Mouse (Mus musculus) neural tube, embryonic 14.5 days (tissue): ENCODE results near the gene Ptges. TPM values are rescaled to one million over a fixed set of nuclear protein-coding genes. Genes with fewer than 3 reads are reported as not detected.

Experiments used
- ATAC-seq: fragments of 200-750 bp; cut with Nextera tagmentation; 2 replicates; pipeline ENCODE4 v1.8.0; 2017; ENCODE audit warnings: low read depth, mild to moderate bottlenecking, moderate TSS enrichment, moderate library complexity
- H3K27ac ChIP-seq: fragments of 300-500 bp; sonication (generic); 2 replicates; pipeline ENCODE4 v1.5.1; 2014; ENCODE audit warnings: low read depth, mild to moderate bottlenecking, control low read depth, low read length, moderate library complexity, mixed read lengths
- H3K27me3 ChIP-seq: fragments of 300-500 bp; sonication (generic); 2 replicates; pipeline ENCODE4 v1.6.1; 2014; ENCODE audit warnings: low read length; ENCODE audit not compliant: control insufficient read depth, insufficient read depth
- H3K36me3 ChIP-seq: fragments of 300-500 bp; sonication (generic); 2 replicates; pipeline ENCODE4 v1.6.1; 2014; ENCODE audit warnings: low read length, mixed read lengths; ENCODE audit not compliant: control insufficient read depth, insufficient read depth
- H3K4me1 ChIP-seq: fragments of 300-500 bp; sonication (generic); 2 replicates; pipeline ENCODE4 v1.6.1; 2014; ENCODE audit warnings: low read length; ENCODE audit not compliant: control insufficient read depth, insufficient read depth
- H3K4me2 ChIP-seq: fragments of 300-500 bp; sonication (generic); 2 replicates; pipeline ENCODE4 v1.6.1; 2014; ENCODE audit warnings: mild to moderate bottlenecking, low read depth, low read length, control low read depth
- H3K4me3 ChIP-seq: fragments of 300-500 bp; sonication (generic); 2 replicates; pipeline ENCODE4 v1.5.1; 2014; ENCODE audit warnings: low read depth, low read length, control low read depth, mixed read lengths
- H3K9ac ChIP-seq: fragments of 300-500 bp; sonication (generic); replicated peaks from 2 replicates; pipeline ENCODE4 v1.6.1; 2014; ENCODE audit warnings: low read depth, mild to moderate bottlenecking, control low read depth, low read length, mixed read lengths
- H3K9me3 ChIP-seq: fragments of 300-500 bp; sonication (generic); 2 replicates; pipeline ENCODE4 v1.6.1; 2016; ENCODE audit warnings: low read length; ENCODE audit not compliant: control insufficient read depth
- WGBS: fragments of 180-500 bp; shearing (Covaris S2); extraction: QIAGEN DNeasy Blood & Tissue Kit; methylation state at CpG from one replicate; pipeline ENCODE4 v1.1.7; 2014; 5-methylcytosine and 5-hydroxymethylcytosine counted together
- polyA plus RNA-seq: library from polyadenylated mRNA; unstranded; fragments of >200 nt; fragmentation: Nextera tagmentation; extraction: Ambion mirVana; gene quantifications from 2 replicates; pipeline ENCODE4 v1.2.1, GENCODE M21; 2014

The Ptges gene
- polyA plus RNA-seq, 1 experiment from 2014 or later, result 1.6 TPM

DNA sequence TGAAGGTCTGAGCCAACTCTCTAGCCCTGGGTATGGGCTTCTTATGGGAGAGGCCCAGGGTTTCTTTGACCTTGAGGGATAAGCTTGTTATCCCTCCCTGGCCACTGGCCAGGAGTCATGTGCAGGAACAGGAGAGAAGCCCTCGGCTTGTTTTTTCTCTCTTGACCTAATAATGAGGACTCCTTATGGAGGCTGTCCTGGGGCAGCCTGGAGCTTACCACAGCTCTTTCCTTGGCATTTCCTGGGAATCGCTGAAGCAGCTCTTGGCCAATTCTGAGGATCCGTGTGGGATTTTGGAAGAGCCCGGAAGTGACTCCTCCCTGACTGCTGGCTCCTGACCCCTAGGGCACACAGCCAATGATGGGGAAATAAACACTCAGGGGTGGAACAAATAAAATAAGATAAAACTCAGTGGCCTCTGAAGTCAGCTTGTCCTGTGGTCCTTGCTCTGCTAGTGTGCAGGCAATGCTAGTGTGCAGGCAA is 17.3 kb downstream of the Ptges start:
- H3K4me1 ChIP-seq, result no peaks in the 10 kb centered on the region
- no peaks in the 10 kb centered on the region for H3K27me3 ChIP-seq
- H3K27ac ChIP-seq, result no peak overlapping the region
- H3K36me3 ChIP-seq, result no peaks in the 10 kb centered on the region
- H3K4me3 ChIP-seq, result no peak overlapping the region
- ATAC-seq, result no peak
- no peak overlapping the region for H3K4me2 ChIP-seq
- no peak overlapping the region for H3K9ac ChIP-seq
- H3K9me3 ChIP-seq, result no peaks in the 10 kb centered on the region
- WGBS, result 69% methylated on average over 4 of the region's 4 CpGs

DNA sequence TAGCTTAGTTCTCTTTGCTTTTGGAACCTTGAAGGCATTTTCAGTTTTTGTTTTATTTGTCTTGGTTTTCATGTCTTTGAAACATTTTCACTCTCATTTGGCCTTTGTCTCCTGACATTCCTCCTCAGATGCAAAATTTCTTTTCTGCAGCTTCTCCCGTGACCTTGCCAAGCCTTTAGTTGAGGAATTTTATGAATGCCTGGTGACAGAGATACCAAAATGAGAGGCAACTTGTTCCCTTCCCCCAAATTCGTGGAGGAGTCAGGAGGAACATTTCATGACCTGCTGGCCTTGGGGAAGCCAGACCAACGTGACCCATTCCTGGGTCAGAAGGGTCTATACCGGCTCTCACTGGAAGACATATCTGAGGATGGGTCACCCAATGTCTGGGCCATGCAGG is 23.0 kb downstream of the Ptges start:
- 79% methylated on average over 4 of the region's 4 CpGs for WGBS
- no peak for ATAC-seq

DNA sequence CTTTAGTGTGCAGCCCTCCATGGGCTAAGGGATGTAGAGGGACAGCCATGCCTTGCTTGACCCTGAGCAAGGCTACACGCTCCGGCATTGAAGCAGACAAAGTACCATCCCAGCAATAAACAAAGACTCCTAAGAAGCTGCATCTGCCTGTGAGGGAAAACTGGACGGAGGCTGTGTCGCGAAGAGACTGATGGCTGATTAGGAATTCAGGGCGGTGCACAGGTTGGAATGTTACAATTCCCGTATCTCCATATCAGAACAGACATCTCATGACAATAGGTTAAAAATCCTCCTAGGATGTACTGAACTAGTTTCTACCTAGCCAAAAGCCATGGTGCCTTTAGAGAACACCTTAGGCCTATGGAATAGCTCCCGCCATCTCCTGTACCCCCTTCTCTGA is 23.8 kb downstream of the Ptges start:
- 70% methylated on average over 8 of the region's 8 CpGs for WGBS
- H3K27ac ChIP-seq, result no peak overlapping the region
- no peak for ATAC-seq

More for the DNA sequence above, 23.0 kb downstream of the Ptges start:
- Histone ChIP-seq H3K4me1 (peaks cover 7% of the 10 kb centered on the region; the same call in 1 of the 2 replicates), H3K4me3 (no peak overlapping the region), H3K9me3 (no peaks in the 10 kb centered on the region), H3K4me2 (no peak overlapping the region), H3K27ac (no peak overlapping the region), H3K36me3 (no peaks in the 10 kb centered on the region), H3K9ac (no peak overlapping the region), H3K27me3 (0 out of 2 replicates have a peak, but pooled peaks cover 4% of the 10 kb centered on the region)

DNA sequence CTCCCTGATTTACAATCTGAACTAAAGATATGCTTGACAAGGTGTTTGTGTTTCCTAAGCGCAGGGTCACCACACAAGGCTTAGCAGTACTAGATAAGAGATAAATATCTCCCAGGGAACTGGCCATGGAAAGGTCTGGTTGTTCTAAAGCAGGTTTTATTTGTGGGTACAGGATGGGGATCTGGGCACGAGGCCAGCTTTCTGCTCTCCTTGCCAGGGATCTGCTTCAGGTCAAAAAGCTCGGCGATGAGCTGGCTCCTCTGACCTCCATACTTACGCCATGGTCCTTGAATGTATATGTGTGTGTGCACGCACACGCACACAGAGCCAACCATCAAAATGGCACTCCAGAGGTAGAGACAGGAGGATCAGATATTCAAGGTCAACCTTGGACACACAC is 24.7 kb downstream of the Ptges start:
- WGBS, result 86% methylated on average over 7 of the region's 7 CpGs
- no peak overlapping the region for H3K9ac ChIP-seq
- no peak overlapping the region for H3K4me3 ChIP-seq
- H3K9me3 ChIP-seq, result no peaks in the 10 kb centered on the region
- 0 out of 2 replicates have a peak, but pooled peaks cover 4% of the 10 kb centered on the region for H3K27me3 ChIP-seq
- peaks cover 7% of the 10 kb centered on the region; the same call in 1 of the 2 replicates for H3K4me1 ChIP-seq
- H3K36me3 ChIP-seq, result no peaks in the 10 kb centered on the region
- no peak overlapping the region for H3K4me2 ChIP-seq
- ATAC-seq, result no peak
- H3K27ac ChIP-seq, result no peak overlapping the region

More for the DNA sequence above, 23.8 kb downstream of the Ptges start:
- Histone ChIP-seq H3K4me1 (peaks cover 7% of the 10 kb centered on the region; the same call in 1 of the 2 replicates), H3K36me3 (no peaks in the 10 kb centered on the region), H3K4me2 (no peak overlapping the region), H3K9ac (no peak overlapping the region), H3K4me3 (no peak overlapping the region), H3K9me3 (no peaks in the 10 kb centered on the region), H3K27me3 (0 out of 2 replicates have a peak, but pooled peaks cover 4% of the 10 kb centered on the region)

DNA sequence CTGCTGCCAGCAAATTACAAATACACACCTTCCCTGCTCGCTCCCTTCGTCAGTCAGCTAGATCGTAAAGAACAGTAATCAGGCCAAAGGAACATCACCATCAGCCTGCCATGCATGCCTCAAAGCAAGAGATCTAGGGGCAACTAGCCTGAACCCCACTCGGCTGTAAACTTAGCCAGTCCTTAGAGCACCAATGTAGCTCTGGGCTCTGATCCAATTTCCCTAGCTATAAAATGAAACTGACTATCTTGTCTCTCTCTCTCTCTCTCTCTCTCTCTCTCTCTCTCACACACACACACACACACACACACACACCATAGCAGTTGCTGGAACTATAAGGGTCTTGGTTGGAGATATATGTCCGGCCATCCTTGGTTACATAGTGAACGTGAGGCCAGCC is 25.4 kb downstream of the Ptges start:
- Histone ChIP-seq H3K9ac (no peak overlapping the region), H3K36me3 (no peaks in the 10 kb centered on the region), H3K9me3 (no peaks in the 10 kb centered on the region), H3K4me1 (peaks cover 7% of the 10 kb centered on the region; the same call in 1 of the 2 replicates), H3K4me3 (no peak overlapping the region), H3K4me2 (no peak overlapping the region), H3K27ac (no peak overlapping the region), H3K27me3 (0 out of 2 replicates have a peak, but pooled peaks cover 4% of the 10 kb centered on the region)
- no peak for ATAC-seq
- 74% methylated on average over 6 of the region's 6 CpGs for WGBS

DNA sequence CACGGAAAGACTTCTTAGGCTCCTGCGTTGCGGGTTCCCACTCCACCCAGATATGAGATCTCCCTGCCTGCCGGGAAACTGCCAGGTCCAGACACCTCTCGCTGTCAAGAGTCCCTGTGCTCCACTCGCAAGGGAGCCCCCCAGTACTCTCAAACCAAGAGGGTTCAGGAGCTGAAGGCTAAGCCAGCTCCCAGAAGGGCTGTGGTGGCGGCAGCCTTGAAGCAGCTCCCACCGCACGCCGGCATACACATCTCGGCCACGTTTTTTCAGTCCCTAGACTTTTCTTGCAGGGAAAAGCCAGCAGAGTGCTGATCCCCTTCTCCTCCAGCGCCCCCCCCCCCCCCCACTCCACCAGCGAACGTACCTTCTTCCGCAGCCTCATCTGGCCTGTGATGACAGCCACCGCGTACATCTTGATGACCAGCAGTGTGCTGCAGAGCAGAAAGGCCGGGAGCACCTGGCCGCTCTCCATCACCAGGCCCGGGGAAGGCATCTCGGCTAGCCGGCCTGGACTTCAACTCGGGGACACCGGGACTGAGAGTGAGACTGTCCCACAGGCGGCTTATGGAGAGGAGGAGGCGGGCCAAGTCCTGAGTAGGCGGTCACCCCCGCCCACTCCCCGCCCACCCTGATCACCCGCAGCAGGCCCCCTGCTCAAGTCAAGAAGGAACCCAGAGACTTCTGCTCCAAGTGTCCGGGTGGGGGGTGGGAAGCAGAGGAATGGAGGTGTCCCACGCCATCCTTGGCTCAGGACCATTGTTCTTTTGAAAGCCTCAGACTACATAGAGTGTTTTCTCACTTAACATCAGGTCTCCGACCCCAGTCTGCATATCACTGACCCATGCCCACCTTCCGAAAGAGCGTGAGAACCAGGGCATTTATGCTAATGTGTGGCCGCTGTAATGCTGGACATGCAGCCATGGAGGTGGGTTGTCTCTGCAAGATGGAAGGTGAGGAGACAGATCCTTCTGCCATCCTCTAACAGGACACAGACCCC is 26.6 kb downstream of the Ptges start:
- peak; percentile 31; the same call in 1 of the 2 replicates for ATAC-seq
- no peak overlapping the region for H3K27ac ChIP-seq
- H3K4me1 ChIP-seq, result peaks cover 7% of the 10 kb centered on the region; the same call in 1 of the 2 replicates
- peak overlapping the region; percentile 22 for H3K4me3 ChIP-seq
- peak overlapping the region; percentile 46 for H3K4me2 ChIP-seq
- H3K9me3 ChIP-seq, result no peaks in the 10 kb centered on the region
- WGBS, result 11% methylated on average over 36 of the region's 37 CpGs
- H3K27me3 ChIP-seq, result 0 out of 2 replicates have a peak, but pooled peaks cover 4% of the 10 kb centered on the region
- no peaks in the 10 kb centered on the region for H3K36me3 ChIP-seq
- H3K9ac ChIP-seq, result 0 out of 2 replicates have a peak overlapping the region, but pooled peaks have one; percentile 34

DNA sequence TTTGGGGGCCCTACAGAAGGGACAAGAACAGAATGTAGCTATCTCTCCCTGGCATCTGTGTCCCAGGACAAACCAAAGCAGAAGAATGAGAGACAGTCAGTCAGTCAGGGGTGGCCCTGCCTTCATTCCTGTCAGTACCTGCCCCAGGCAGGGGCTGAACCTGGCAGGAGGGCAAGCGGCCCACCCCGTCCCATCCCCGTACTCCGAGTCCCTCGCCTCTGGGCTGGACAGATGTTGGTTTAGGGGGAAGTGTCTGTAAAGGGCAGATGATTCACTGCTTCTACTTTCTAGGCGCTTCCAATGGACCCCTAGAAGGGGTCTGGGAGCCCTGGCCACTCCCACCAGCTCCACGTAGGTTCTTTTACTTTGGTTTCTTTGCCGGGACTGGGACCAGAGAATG is 27.4 kb downstream of the Ptges start:
- Histone ChIP-seq H3K4me1 (peaks cover 7% of the 10 kb centered on the region; the same call in 1 of the 2 replicates), H3K27ac (no peak overlapping the region), H3K9me3 (no peaks in the 10 kb centered on the region), H3K4me3 (peak overlapping the region; percentile 22; the same call in 1 of the 2 replicates), H3K27me3 (0 out of 2 replicates have a peak, but pooled peaks cover 4% of the 10 kb centered on the region), H3K4me2 (peak overlapping the region; percentile 46), H3K9ac (0 out of 2 replicates have a peak overlapping the region, but pooled peaks have one; percentile 21), H3K36me3 (no peaks in the 10 kb centered on the region)
- no peak for ATAC-seq
- WGBS, result 35% methylated on average over 8 of the region's 8 CpGs

DNA sequence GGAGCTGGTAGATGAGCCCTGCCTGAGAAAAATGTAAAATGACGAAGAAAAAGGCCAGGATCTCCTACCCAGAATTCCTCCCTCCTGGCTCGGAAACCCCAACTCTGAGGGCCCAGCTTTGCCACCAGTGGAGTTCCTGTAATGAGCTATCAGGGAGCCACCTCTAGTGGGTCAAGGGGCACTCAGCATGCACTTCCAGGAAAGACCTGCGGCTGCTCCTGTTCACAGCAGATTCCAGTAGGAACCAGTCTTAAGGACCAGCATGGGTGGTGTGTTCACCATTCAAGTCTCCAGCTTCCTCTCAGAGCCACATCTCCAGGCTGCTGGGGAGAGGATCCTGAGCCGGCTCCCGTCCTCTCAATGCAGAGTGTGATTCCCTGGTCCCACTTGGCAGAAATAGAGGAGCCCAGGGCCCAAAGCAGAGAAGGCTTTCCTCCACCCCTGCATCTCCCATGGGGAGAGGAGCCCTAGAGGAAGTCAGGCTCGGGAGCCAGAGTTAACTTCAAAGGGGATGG is 28.0 kb downstream of the Ptges start:
- Histone ChIP-seq H3K4me3 (no peak overlapping the region), H3K27me3 (0 out of 2 replicates have a peak, but pooled peaks cover 4% of the 10 kb centered on the region), H3K9me3 (no peaks in the 10 kb centered on the region), H3K4me1 (peaks cover 7% of the 10 kb centered on the region; the same call in 1 of the 2 replicates), H3K36me3 (no peaks in the 10 kb centered on the region), H3K4me2 (no peak overlapping the region), H3K27ac (no peak overlapping the region), H3K9ac (no peak overlapping the region)
- no peak for ATAC-seq
- WGBS, result 62% methylated on average over 6 of the region's 6 CpGs
